Mouse (Mus musculus): Measurements from ENCODE around the gene Tpsb2. TPM values are rescaled to one million over a fixed set of nuclear protein-coding genes. Genes with fewer than 3 reads are reported as not detected.

Gene Tpsb2
- polyA plus RNA-seq (2014; fragmentation: Illumina TruSeq; extraction: RNeasy Lipid Tissue Mini Kit (QIAGEN cat#74804); ENCODE audit: low read depth, low replicate concordance), result not detected

GRCm38 (mm10) chr17:25366005-25366404 is at the start of gene Tpsb2:
Gene Tpsb2 (plus strand): TSS chr17:25366305.

GRCm38 (mm10) chr17:25318354-25318753 is 47.8 kb upstream of the Tpsb2 start, which contains the start of gene Prss29:
Gene Prss29 (plus strand): TSS chr17:25318654.

GRCm38 (mm10) chr17:25345462-25345861 is 20.6 kb upstream of the Tpsb2 start, which contains the start of gene Tpsab1:
Gene Tpsab1 (minus strand): TSS chr17:25345562.

GRCm38 (mm10) chr17:25368973-25369372 is 2.9 kb downstream of the Tpsb2 start, which contains the start of gene Tpsg1:
Gene Tpsg1 (plus strand): TSS chr17:25369273.

Other genes starting within 250 kb of the Tpsb2 start
- not detected for gene Ptx4, start 245.5 kb upstream of the Tpsb2 start, polyA plus RNA-seq (2014; fragmentation: Illumina TruSeq; extraction: RNeasy Lipid Tissue Mini Kit (QIAGEN cat#74804); ENCODE audit: low read depth, low replicate concordance)
- 4.5 TPM for gene Clcn7, start 232.9 kb upstream of the Tpsb2 start, polyA plus RNA-seq (2014; fragmentation: Illumina TruSeq; extraction: RNeasy Lipid Tissue Mini Kit (QIAGEN cat#74804); ENCODE audit: low read depth, low replicate concordance)
- gene Ccdc154, start 203.8 kb upstream of the Tpsb2 start, polyA plus RNA-seq (2014; fragmentation: Illumina TruSeq; extraction: RNeasy Lipid Tissue Mini Kit (QIAGEN cat#74804); ENCODE audit: low read depth, low replicate concordance), result not detected
- gene Gm38655, start 190.8 kb upstream of the Tpsb2 start, polyA plus RNA-seq (2014; fragmentation: Illumina TruSeq; extraction: RNeasy Lipid Tissue Mini Kit (QIAGEN cat#74804); ENCODE audit: low read depth, low replicate concordance), result not detected
- gene BC003965, start 181.8 kb upstream of the Tpsb2 start, polyA plus RNA-seq (2014; fragmentation: Illumina TruSeq; extraction: RNeasy Lipid Tissue Mini Kit (QIAGEN cat#74804); ENCODE audit: low read depth, low replicate concordance), result 10.1 TPM
- gene Unkl, start 177.9 kb upstream of the Tpsb2 start, polyA plus RNA-seq (2014; fragmentation: Illumina TruSeq; extraction: RNeasy Lipid Tissue Mini Kit (QIAGEN cat#74804); ENCODE audit: low read depth, low replicate concordance), result 14.5 TPM
- gene Gnptg, start 126.2 kb upstream of the Tpsb2 start, polyA plus RNA-seq (2014; fragmentation: Illumina TruSeq; extraction: RNeasy Lipid Tissue Mini Kit (QIAGEN cat#74804); ENCODE audit: low read depth, low replicate concordance), result 11.4 TPM
- gene Tsr3, start 126.1 kb upstream of the Tpsb2 start, polyA plus RNA-seq (2014; fragmentation: Illumina TruSeq; extraction: RNeasy Lipid Tissue Mini Kit (QIAGEN cat#74804); ENCODE audit: low read depth, low replicate concordance), result 5.3 TPM
- gene Baiap3, start 109.9 kb upstream of the Tpsb2 start, polyA plus RNA-seq (2014; fragmentation: Illumina TruSeq; extraction: RNeasy Lipid Tissue Mini Kit (QIAGEN cat#74804); ENCODE audit: low read depth, low replicate concordance), result not detected
- gene Ube2i, start 91.7 kb upstream of the Tpsb2 start, polyA plus RNA-seq (2014; fragmentation: Illumina TruSeq; extraction: RNeasy Lipid Tissue Mini Kit (QIAGEN cat#74804); ENCODE audit: low read depth, low replicate concordance), result 89.5 TPM
- not detected for gene Prss34, start 67.9 kb upstream of the Tpsb2 start, polyA plus RNA-seq (2014; fragmentation: Illumina TruSeq; extraction: RNeasy Lipid Tissue Mini Kit (QIAGEN cat#74804); ENCODE audit: low read depth, low replicate concordance)
- not detected for gene Prss28, start 57.7 kb upstream of the Tpsb2 start, polyA plus RNA-seq (2014; fragmentation: Illumina TruSeq; extraction: RNeasy Lipid Tissue Mini Kit (QIAGEN cat#74804); ENCODE audit: low read depth, low replicate concordance)
- gene Prss29, start 47.7 kb upstream of the Tpsb2 start, polyA plus RNA-seq (2014; fragmentation: Illumina TruSeq; extraction: RNeasy Lipid Tissue Mini Kit (QIAGEN cat#74804); ENCODE audit: low read depth, low replicate concordance), result not detected
- gene Tpsab1, start 20.7 kb upstream of the Tpsb2 start, polyA plus RNA-seq (2014; fragmentation: Illumina TruSeq; extraction: RNeasy Lipid Tissue Mini Kit (QIAGEN cat#74804); ENCODE audit: low read depth, low replicate concordance), result not detected
- not detected for gene Tpsg1, start 3.0 kb downstream of the Tpsb2 start, polyA plus RNA-seq (2014; fragmentation: Illumina TruSeq; extraction: RNeasy Lipid Tissue Mini Kit (QIAGEN cat#74804); ENCODE audit: low read depth, low replicate concordance)
- not detected for gene Cacna1h, start 67.5 kb downstream of the Tpsb2 start, polyA plus RNA-seq (2014; fragmentation: Illumina TruSeq; extraction: RNeasy Lipid Tissue Mini Kit (QIAGEN cat#74804); ENCODE audit: low read depth, low replicate concordance)
- gene Tekt4, start 88.3 kb downstream of the Tpsb2 start, polyA plus RNA-seq (2014; fragmentation: Illumina TruSeq; extraction: RNeasy Lipid Tissue Mini Kit (QIAGEN cat#74804); ENCODE audit: low read depth, low replicate concordance), result not detected
- gene Sstr5, start 131.0 kb downstream of the Tpsb2 start, polyA plus RNA-seq (2014; fragmentation: Illumina TruSeq; extraction: RNeasy Lipid Tissue Mini Kit (QIAGEN cat#74804); ENCODE audit: low read depth, low replicate concordance), result not detected
- not detected for gene Sox8, start 204.4 kb downstream of the Tpsb2 start, polyA plus RNA-seq (2014; fragmentation: Illumina TruSeq; extraction: RNeasy Lipid Tissue Mini Kit (QIAGEN cat#74804); ENCODE audit: low read depth, low replicate concordance)
- 2.1 TPM for gene Lmf1, start 212.8 kb downstream of the Tpsb2 start, polyA plus RNA-seq (2014; fragmentation: Illumina TruSeq; extraction: RNeasy Lipid Tissue Mini Kit (QIAGEN cat#74804); ENCODE audit: low read depth, low replicate concordance)